Mouse (Mus musculus) midbrain, embryonic 10.5 days (tissue): ENCODE results near the gene Ptov1. TPM values are rescaled to one million over a fixed set of nuclear protein-coding genes. Genes with fewer than 3 reads are reported as not detected.

Experiments
- DNase-seq: peaks from one replicate; pipeline ENCODE4 v3.0.0-alpha.2; 2017; ENCODE audit warnings: low spot score
- H3K27ac ChIP-seq: fragments of 300-500 bp; sonication (generic); replicated peaks from 2 replicates; pipeline ENCODE4 v1.5.1; 2016; ENCODE audit warnings: mild to moderate bottlenecking
- H3K27me3 ChIP-seq: fragments of 300-500 bp; sonication (generic); 2 replicates; pipeline ENCODE4 v1.6.1; 2016; ENCODE audit warnings: low read depth, mild to moderate bottlenecking; ENCODE audit not compliant: poor library complexity, severe bottlenecking
- H3K36me3 ChIP-seq: fragments of 300-500 bp; sonication (generic); 2 replicates; pipeline ENCODE4 v1.6.1; 2016; ENCODE audit warnings: mild to moderate bottlenecking, moderate library complexity
- H3K4me1 ChIP-seq: fragments of 300-500 bp; sonication (generic); 2 replicates; pipeline ENCODE4 v1.6.1; 2016
- H3K4me3 ChIP-seq: fragments of 300-500 bp; sonication (generic); 2 replicates; pipeline ENCODE4 v1.5.1; 2016; ENCODE audit warnings: mild to moderate bottlenecking, moderate library complexity
- H3K9me3 ChIP-seq: fragments of 300-500 bp; sonication (generic); replicated peaks from 2 replicates; pipeline ENCODE4 v1.6.1; 2016; ENCODE audit warnings: mild to moderate bottlenecking
- WGBS: fragments of 180-500 bp; shearing (Covaris S2); methylation state at CpG from one replicate; pipeline ENCODE4 v1.1.7; 2016; 5-methylcytosine and 5-hydroxymethylcytosine counted together
- polyA plus RNA-seq: library from polyadenylated mRNA; unstranded; fragments of >200 nt; fragmentation: Nextera tagmentation; extraction: Ambion mirVana; gene quantifications from 2 replicates; pipeline ENCODE4 v1.2.1, GENCODE M21; 2016

Gene Ptov1
- polyA plus RNA-seq, 1 experiment from 2014 or later: 478 TPM

- Histone ChIP-seq H3K4me1 (peaks cover 66% of the 10 kb centered on the region), H3K27me3 (no peaks in the 10 kb centered on the region), H3K36me3 (peaks cover 44% of the 10 kb centered on the region), H3K9me3 (no peaks in the 10 kb centered on the region), H3K27ac (no peak overlapping the region), H3K4me3 (no peak overlapping the region)
- DNase-seq: no peak
- 88% methylated on average over 3 of the region's 3 CpGs for WGBS
Observed at GRCm38 (mm10) chr7:44820525-44820924, 49.1 kb downstream of the Ptov1 start.

DNA sequence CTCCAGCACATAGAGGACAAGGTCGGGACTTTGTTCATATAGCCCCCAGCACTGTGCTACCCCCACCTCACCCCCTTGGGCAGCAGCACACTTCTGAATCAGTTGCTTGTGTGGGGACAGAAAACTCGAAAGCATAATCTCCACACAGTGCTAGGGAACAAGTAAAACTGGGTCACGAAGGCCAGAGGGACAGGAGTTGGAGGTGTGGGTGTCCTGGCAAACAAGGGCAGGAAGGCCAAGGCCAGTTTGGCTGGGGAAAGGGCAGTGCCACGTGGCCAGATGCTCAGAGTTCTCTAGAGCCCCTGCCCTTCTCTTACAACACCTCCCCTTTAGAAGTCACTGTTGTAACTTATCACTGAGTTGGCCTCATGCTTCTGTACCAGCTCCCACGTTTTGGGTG is 49.7 kb downstream of the Ptov1 start:
- H3K36me3 ChIP-seq: peaks cover 41% of the 10 kb centered on the region; the same call in 1 of the 2 replicates
- 0 out of 2 replicates have a peak overlapping the region, but pooled peaks have one; percentile 6 for H3K27ac ChIP-seq
- no peaks in the 10 kb centered on the region for H3K27me3 ChIP-seq
- no peak for DNase-seq
- 81% methylated on average over 5 of the region's 5 CpGs for WGBS
- no peaks in the 10 kb centered on the region for H3K9me3 ChIP-seq
- H3K4me3 ChIP-seq: peak overlapping the region; percentile 88
- peaks cover 72% of the 10 kb centered on the region for H3K4me1 ChIP-seq

DNA sequence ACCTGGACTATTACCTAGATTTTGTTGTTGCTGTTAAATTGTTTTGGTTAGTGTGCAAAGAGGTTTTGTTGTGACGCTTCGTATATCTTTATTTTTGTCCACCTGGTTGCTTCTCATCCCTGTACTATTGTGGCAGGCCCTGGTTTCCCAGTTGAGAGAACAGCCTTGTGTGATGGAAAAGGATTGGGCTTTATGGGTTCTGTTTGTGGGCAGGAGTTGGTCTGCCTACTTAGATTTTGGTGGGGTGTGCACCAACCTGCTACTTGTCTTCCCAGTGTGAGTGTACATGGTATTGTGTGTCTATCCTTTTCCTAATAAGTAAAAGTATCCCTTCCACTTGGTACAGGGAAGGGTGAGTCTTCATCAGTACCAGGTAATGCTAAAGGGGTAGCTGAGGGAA is 50.2 kb downstream of the Ptov1 start:
- Histone ChIP-seq H3K4me3 (peak overlapping the region; percentile 88), H3K4me1 (peaks cover 73% of the 10 kb centered on the region), H3K36me3 (peaks cover 42% of the 10 kb centered on the region; the same call in 1 of the 2 replicates), H3K27ac (peak overlapping the region; percentile 71), H3K9me3 (no peaks in the 10 kb centered on the region), H3K27me3 (no peaks in the 10 kb centered on the region)
- WGBS: 94% methylated on average over 2 of the region's 2 CpGs
- DNase-seq: no peak

- 53% methylated on average over 6 of the region's 6 CpGs for WGBS
- peaks cover 47% of the 10 kb centered on the region for H3K36me3 ChIP-seq
- DNase-seq: no peak
- no peaks in the 10 kb centered on the region for H3K27me3 ChIP-seq
- no peaks in the 10 kb centered on the region for H3K9me3 ChIP-seq
- peak overlapping the region; percentile 71 for H3K27ac ChIP-seq
- H3K4me3 ChIP-seq: peak overlapping the region; percentile 88
- H3K4me1 ChIP-seq: peaks cover 69% of the 10 kb centered on the region
Observed at GRCm38 (mm10) chr7:44818751-44819235, 50.8 kb downstream of the Ptov1 start.

DNA sequence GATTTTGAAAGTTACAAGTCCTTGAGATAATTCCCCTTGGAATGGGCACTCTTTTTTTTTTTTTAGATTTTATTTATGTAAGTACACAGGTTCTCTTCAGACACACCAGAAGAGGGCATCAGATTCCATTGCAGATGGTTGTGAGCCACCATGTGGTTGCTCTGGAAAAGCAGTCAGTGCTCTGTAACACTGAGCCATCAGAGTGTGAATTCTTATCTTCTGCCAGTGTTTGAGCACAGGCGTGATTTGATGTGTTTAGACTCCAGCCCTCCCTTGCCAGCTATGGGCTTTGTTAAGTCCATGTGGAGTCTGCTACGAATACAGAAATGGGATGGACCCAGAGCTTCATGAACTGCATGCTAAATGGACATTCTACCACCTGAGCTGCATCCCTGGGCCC is 51.4 kb downstream of the Ptov1 start:
- no peak for DNase-seq
- WGBS: 61% methylated on average over 2 of the region's 2 CpGs
- Histone ChIP-seq H3K4me1 (peaks cover 63% of the 10 kb centered on the region), H3K36me3 (peaks cover 49% of the 10 kb centered on the region), H3K9me3 (no peaks in the 10 kb centered on the region), H3K27me3 (no peaks in the 10 kb centered on the region), H3K4me3 (peak overlapping the region; percentile 88), H3K27ac (peak overlapping the region; percentile 99; the same call in 1 of the 2 replicates)

DNA sequence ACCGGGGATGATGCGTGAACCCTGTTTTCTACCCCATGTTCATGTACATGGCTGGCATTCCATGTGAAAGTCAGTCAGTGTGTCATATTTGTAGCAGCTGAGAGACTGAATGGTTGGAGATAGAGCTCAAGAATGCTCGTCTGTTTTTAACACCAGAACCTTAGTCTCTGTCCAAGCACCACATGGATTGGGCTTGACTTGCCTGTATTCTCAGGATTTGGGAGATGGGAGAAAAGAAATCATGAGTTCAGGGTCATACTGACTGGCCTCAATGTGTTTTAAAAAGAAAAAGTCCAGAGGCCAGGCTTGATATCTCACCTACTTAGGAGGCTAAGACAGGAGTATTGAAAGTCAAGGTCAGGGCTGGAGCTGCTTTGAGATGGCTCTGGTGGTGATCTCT is 52.1 kb downstream of the Ptov1 start:
- Histone ChIP-seq H3K36me3 (peaks cover 51% of the 10 kb centered on the region), H3K27ac (peak overlapping the region; percentile 99), H3K9me3 (no peaks in the 10 kb centered on the region), H3K4me1 (peaks cover 58% of the 10 kb centered on the region), H3K4me3 (peak overlapping the region; percentile 88), H3K27me3 (no peaks in the 10 kb centered on the region)
- no peak for DNase-seq
- WGBS: 44% methylated on average over 3 of the region's 3 CpGs

DNA sequence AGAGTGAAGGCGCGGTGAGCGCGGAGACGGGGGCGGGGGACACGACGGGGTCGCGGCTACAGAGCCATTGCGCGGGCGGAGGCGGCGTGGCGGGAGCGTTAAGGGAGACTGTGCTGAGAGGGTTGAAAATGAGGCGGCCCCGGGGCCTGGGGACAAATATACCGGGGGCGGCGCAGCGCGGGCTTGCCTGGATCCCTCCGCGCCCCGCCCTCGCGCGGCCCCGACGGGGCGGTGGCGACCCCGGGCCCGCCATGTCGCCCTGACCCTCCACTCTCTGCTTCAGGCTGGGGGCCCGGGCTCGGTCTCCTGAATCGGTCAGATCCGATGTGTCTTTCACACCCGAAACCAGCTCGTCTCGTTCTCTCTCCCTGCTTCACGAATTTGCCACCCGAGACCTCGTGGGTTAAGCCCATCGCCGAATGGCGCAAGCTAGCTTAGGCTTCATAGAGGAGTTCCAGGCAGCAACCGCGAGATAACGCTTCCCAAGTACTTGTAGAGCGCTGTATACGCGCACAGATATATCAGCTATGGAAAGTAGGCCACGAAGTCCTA is 53.0 kb downstream of the Ptov1 start, which contains the start of gene Atf5:
TSS of gene Atf5 (minus strand) at position 189 of the 552 bp plus-strand sequence.
- peaks cover 57% of the 10 kb centered on the region for H3K36me3 ChIP-seq
- H3K4me3 ChIP-seq: peak within 1 kb of the TSS; percentile 88
- peaks cover 56% of the 10 kb centered on the region for H3K4me1 ChIP-seq
- WGBS: under 1% methylated on average over 56 of the region's 57 CpGs
- no peaks in the 10 kb centered on the region for H3K27me3 ChIP-seq
- no peaks in the 10 kb centered on the region for H3K9me3 ChIP-seq
- H3K27ac ChIP-seq: peak within 1 kb of the TSS; percentile 99
- DNase-seq: no peak

- Histone ChIP-seq H3K27me3 (no peaks in the 10 kb centered on the region), H3K27ac (peak within 1 kb of the TSS; percentile 99), H3K4me1 (peaks cover 51% of the 10 kb centered on the region), H3K4me3 (peak within 1 kb of the TSS; percentile 88), H3K9me3 (no peaks in the 10 kb centered on the region), H3K36me3 (peaks cover 57% of the 10 kb centered on the region)
- WGBS: under 1% methylated on average over 62 of the region's 62 CpGs
- peak; percentile 100 for DNase-seq
Observed at GRCm38 (mm10) chr7:44815721-44816469, 53.7 kb downstream of the Ptov1 start, which contains the start of the genes Nup62 and Il4i1. Gene Nup62 (plus strand): TSS chr7:44816088. Gene Il4i1 (plus strand): TSS chr7:44816387.

- Histone ChIP-seq H3K4me1 (peaks cover 43% of the 10 kb centered on the region), H3K36me3 (peaks cover 56% of the 10 kb centered on the region), H3K27me3 (no peaks in the 10 kb centered on the region), H3K4me3 (peak overlapping the region; percentile 88), H3K9me3 (no peaks in the 10 kb centered on the region), H3K27ac (peak overlapping the region; percentile 99)
- DNase-seq: no peak
- WGBS: 35% methylated on average over 14 of the region's 14 CpGs
Observed at GRCm38 (mm10) chr7:44814952-44815553, 54.5 kb downstream of the Ptov1 start.

- no peak for DNase-seq
- Histone ChIP-seq H3K36me3 (peaks cover 50% of the 10 kb centered on the region), H3K4me3 (peak overlapping the region; percentile 88), H3K27me3 (no peaks in the 10 kb centered on the region), H3K27ac (peak overlapping the region; percentile 99), H3K4me1 (peaks cover 37% of the 10 kb centered on the region), H3K9me3 (no peaks in the 10 kb centered on the region)
- WGBS: 87% methylated on average over 4 of the region's 4 CpGs
Observed at GRCm38 (mm10) chr7:44814423-44814822, 55.2 kb downstream of the Ptov1 start.

DNA sequence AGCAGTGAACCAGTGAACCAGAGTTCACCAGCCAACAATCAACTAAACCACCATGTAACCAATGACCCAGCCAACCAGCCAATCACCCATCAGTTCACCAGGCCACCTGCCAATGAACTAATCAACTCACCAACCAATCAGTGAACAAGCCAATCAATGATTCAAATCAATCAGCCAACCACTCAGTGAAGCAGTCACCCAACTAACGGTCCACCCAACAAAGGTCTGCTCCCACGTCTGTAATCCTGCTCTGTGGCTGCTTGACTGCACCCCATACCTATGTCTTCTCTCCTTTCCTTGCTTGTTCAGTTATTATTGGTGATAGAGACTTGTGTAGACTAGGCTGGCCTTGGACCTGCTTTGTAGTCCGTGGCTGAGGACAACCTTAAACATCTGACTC is 55.6 kb downstream of the Ptov1 start:
- Histone ChIP-seq H3K36me3 (peaks cover 46% of the 10 kb centered on the region), H3K9me3 (no peaks in the 10 kb centered on the region), H3K27ac (no peak overlapping the region), H3K4me1 (peaks cover 32% of the 10 kb centered on the region), H3K27me3 (no peaks in the 10 kb centered on the region), H3K4me3 (no peak overlapping the region)
- no peak for DNase-seq
- WGBS: 88% methylated on average over 3 of the region's 3 CpGs
